ENCODE assay signal across 8 mouse cellular contexts in genomic region chr6:54565665-54566545, GRCm38 (mm10). TPM values are rescaled to one million over a fixed set of nuclear protein-coding genes. Genes with fewer than 3 reads are reported as not detected.
DNase-seq lines count a peak whose midpoint lies in the region; ATAC-seq and TF ChIP-seq lines count a peak whose summit lies in the region.

Gene Scrn1 (minus strand): TSS chr6:54566489.

- H3K27me3 ChIP-seq in lung, embryonic 14.5 days (ENCODE audit: insufficient read depth, low read length) = peaks cover 17% of the 10 kb centered on the region

- no peak within 1 kb of the TSS; the same call in 1 of the 2 replicates for H3K27ac ChIP-seq in lung, embryonic 14.5 days (ENCODE audit: low read depth)

- ATAC-seq in hematopoietic stem cell, adult 5-6 weeks (replicated peaks in 1 of 2; ENCODE audit: insufficient read depth in 1 of 2, low FRiP score in 2 of 2, low TSS enrichment in 1 of 2, low read depth in 1 of 2, poor library complexity in 2 of 2, severe bottlenecking in 2 of 2) = peak; percentile 47 to 61
- ATAC-seq in lung, embryonic 14.5 days (ENCODE audit: insufficient read depth) = peak; percentile 80

- peak within 1 kb of the TSS; percentile 49 for H3K9ac ChIP-seq in lung, embryonic 14.5 days

- H3K9me3 ChIP-seq in lung, embryonic 14.5 days (ENCODE audit: low read depth, low read length) = no peaks in the 10 kb centered on the region

- H3K4me2 ChIP-seq in lung, embryonic 14.5 days = peak within 1 kb of the TSS; percentile 95

- peak; percentile 43 for DNase-seq in WW6 (ENCODE audit: low read depth, low spot score)
- DNase-seq in cerebellum, adult 9-11 months = peak; percentile 82
- peak; percentile 83 to 85 for DNase-seq in frontal cortex, postnatal 10 days (ENCODE audit: low spot score in 2 of 2)
- DNase-seq in layer of hippocampus, postnatal 10 days (ENCODE audit: low spot score in 2 of 2) = peak; percentile 74 to 79
- DNase-seq in lung, embryonic 14.5 days = peak; percentile 78
- DNase-seq in ovary, postnatal 36 days (ENCODE audit: low spot score) = peak; percentile 57
- peak; percentile 69 to 70 for DNase-seq in urinary bladder, postnatal 4 days (ENCODE audit: low spot score in 2 of 2)

- no peak for TF ChIP-seq CTCF in lung, embryonic 14.5 days (IDR thresholded peaks at IDR 0.05; ENCODE audit: low read depth)

- no peaks in the 10 kb centered on the region for H3K36me3 ChIP-seq in lung, embryonic 14.5 days (ENCODE audit: insufficient read depth)

- peaks cover 3% of the 10 kb centered on the region; the same call in 1 of the 2 replicates for H3K4me1 ChIP-seq in lung, embryonic 14.5 days (ENCODE audit: insufficient read depth)

- peak within 1 kb of the TSS; percentile 48 for H3K4me3 ChIP-seq in lung, embryonic 14.5 days (ENCODE audit: low read depth, low read length)

- under 1% methylated on average over 60 of the region's 60 CpGs for WGBS in lung, embryonic 14.5 days

RNA-seq across cellular contexts. Expression of gene Scrn1, which starts in this region (rescaled TPM):
- 0.75 and 1.0 TPM in 2 replicates for total RNA-seq in hematopoietic stem cell, adult 5-6 weeks (2017)
- total RNA-seq in layer of hippocampus, postnatal 10 days (2021) = 100 to 1,000 TPM; 161 to 164 TPM
- 1.9 and 2.4 TPM in 2 replicates for polyA plus RNA-seq in lung, embryonic 14.5 days (2014; fragmentation: Nextera tagmentation; extraction: Ambion mirVana)

Comparison
In these comparisons a context has a peak if more than half of its experiments do, and no peak if none do; other contexts are left out.
1. RNA of gene Scrn1 (total RNA-seq): 161 to 164 TPM in layer of hippocampus, postnatal 10 days; 0.75 to 1.0 TPM in hematopoietic stem cell, adult 5-6 weeks; every median in the first group is over 10 times any median in the second.
2. Peak in every context shown above with its lines, with median percentiles within 50 percentile points of each other: DNase-seq.